Mouse (Mus musculus): ENCODE results near the gene Ephb2. TPM values are rescaled to one million over a fixed set of nuclear protein-coding genes. Genes with fewer than 3 reads are reported as not detected.

The Ephb2 gene
- total and polyA plus RNA-seq, 2 experiments from 2014 or later = 15.6 to 202 TPM

GRCm38 (mm10) chr4:136721937-136722336 lies 113.9 kb downstream of the Ephb2 start:
- no peak overlapping the region for H3K9ac ChIP-seq (replicated peaks; ENCODE audit: low read length, poor library complexity, severe bottlenecking)
- no peak overlapping the region for H3K4me2 ChIP-seq (ENCODE audit: low read depth, low read length, poor library complexity, severe bottlenecking)
- H3K27me3 ChIP-seq (ENCODE audit: insufficient read depth, low read length) = no peaks in the 10 kb centered on the region
- no peaks in the 10 kb centered on the region for H3K9me3 ChIP-seq (ENCODE audit: low read length)
- no peaks in the 10 kb centered on the region for H3K36me3 ChIP-seq (ENCODE audit: insufficient read depth, low read length)
- H3K4me1 ChIP-seq (ENCODE audit: insufficient read depth, low read length) = peaks cover 1% of the 10 kb centered on the region; the same call in 1 of the 2 replicates
- H3K27ac ChIP-seq (ENCODE audit: low read depth, low read length) = no peak overlapping the region
- ATAC-seq (ENCODE audit: low FRiP score) = no peak
- no peak overlapping the region for H3K4me3 ChIP-seq (ENCODE audit: low read depth, low read length)
- WGBS = 76% methylated on average over 3 of the region's 3 CpGs
- no peak for DNase-seq (ENCODE audit: low spot score)
- TF ChIP-seq CTCF (IDR thresholded peaks at IDR 0.05) = no peak

- no peaks in the 10 kb centered on the region for H3K27me3 ChIP-seq (ENCODE audit: insufficient read depth, low read length)
- no peak overlapping the region for H3K4me3 ChIP-seq (ENCODE audit: low read depth, low read length)
- H3K4me2 ChIP-seq (ENCODE audit: low read depth, low read length, poor library complexity, severe bottlenecking) = no peak overlapping the region
- WGBS = 90% methylated on average over 9 of the region's 9 CpGs
- TF ChIP-seq CTCF (IDR thresholded peaks at IDR 0.05) = no peak
- peaks cover 6% of the 10 kb centered on the region; the same call in 1 of the 2 replicates for H3K4me1 ChIP-seq (ENCODE audit: insufficient read depth, low read length)
- no peak overlapping the region for H3K27ac ChIP-seq (ENCODE audit: low read depth, low read length)
- ATAC-seq (ENCODE audit: low FRiP score) = no peak
- H3K9me3 ChIP-seq (ENCODE audit: low read length) = no peaks in the 10 kb centered on the region
- no peak overlapping the region for H3K9ac ChIP-seq (replicated peaks; ENCODE audit: low read length, poor library complexity, severe bottlenecking)
- no peaks in the 10 kb centered on the region for H3K36me3 ChIP-seq (ENCODE audit: insufficient read depth, low read length)
- DNase-seq (ENCODE audit: low spot score) = no peak
These were observed 115.8 kb downstream of the Ephb2 start for GRCm38 (mm10) chr4:136720025-136720424.

GRCm38 (mm10) chr4:136718193-136718986 lies 117.4 kb downstream of the Ephb2 start:
- Histone ChIP-seq H3K36me3 (ENCODE audit: insufficient read depth, low read length) (no peaks in the 10 kb centered on the region), H3K4me2 (ENCODE audit: low read depth, low read length, poor library complexity, severe bottlenecking) (no peak overlapping the region), H3K27me3 (ENCODE audit: insufficient read depth, low read length) (no peaks in the 10 kb centered on the region), H3K4me3 (ENCODE audit: low read depth, low read length) (no peak overlapping the region), H3K27ac (ENCODE audit: low read depth, low read length) (no peak overlapping the region), H3K9me3 (ENCODE audit: low read length) (no peaks in the 10 kb centered on the region), H3K9ac (replicated peaks; ENCODE audit: low read length, poor library complexity, severe bottlenecking) (no peak overlapping the region), H3K4me1 (ENCODE audit: insufficient read depth, low read length) (peaks cover 6% of the 10 kb centered on the region; the same call in 1 of the 2 replicates)
- WGBS = 87% methylated on average over 14 of the region's 14 CpGs
- ATAC-seq (ENCODE audit: low FRiP score) = no peak
- TF ChIP-seq CTCF (IDR thresholded peaks at IDR 0.05) = no peak
- no peak for DNase-seq (ENCODE audit: low spot score)

GRCm38 (mm10) chr4:136716561-136716972 lies 119.2 kb downstream of the Ephb2 start:
- Histone ChIP-seq H3K27me3 (ENCODE audit: insufficient read depth, low read length) (no peaks in the 10 kb centered on the region), H3K9ac (replicated peaks; ENCODE audit: low read length, poor library complexity, severe bottlenecking) (no peak overlapping the region), H3K36me3 (ENCODE audit: insufficient read depth, low read length) (no peaks in the 10 kb centered on the region), H3K4me3 (ENCODE audit: low read depth, low read length) (no peak overlapping the region), H3K9me3 (ENCODE audit: low read length) (no peaks in the 10 kb centered on the region), H3K4me2 (ENCODE audit: low read depth, low read length, poor library complexity, severe bottlenecking) (no peak overlapping the region), H3K27ac (ENCODE audit: low read depth, low read length) (no peak overlapping the region), H3K4me1 (ENCODE audit: insufficient read depth, low read length) (peaks cover 6% of the 10 kb centered on the region; the same call in 1 of the 2 replicates)
- TF ChIP-seq CTCF (IDR thresholded peaks at IDR 0.05) = no peak
- ATAC-seq (ENCODE audit: low FRiP score) = peak; percentile 47; the same call in 1 of the 2 replicates
- WGBS = 56% methylated on average over 7 of the region's 7 CpGs
- peak; percentile 72 for DNase-seq (ENCODE audit: low spot score)

GRCm38 (mm10) chr4:136714530-136714929 lies 121.3 kb downstream of the Ephb2 start:
- ATAC-seq (ENCODE audit: low FRiP score) (no peak), DNase-seq (ENCODE audit: low spot score) (no peak)
- no peak overlapping the region for H3K9ac ChIP-seq (replicated peaks; ENCODE audit: low read length, poor library complexity, severe bottlenecking)
- no peak for TF ChIP-seq CTCF (IDR thresholded peaks at IDR 0.05)
- H3K4me3 ChIP-seq (ENCODE audit: low read depth, low read length) = no peak overlapping the region
- H3K4me1 ChIP-seq (ENCODE audit: insufficient read depth, low read length) = peaks cover 6% of the 10 kb centered on the region; the same call in 1 of the 2 replicates
- no peak overlapping the region for H3K4me2 ChIP-seq (ENCODE audit: low read depth, low read length, poor library complexity, severe bottlenecking)
- 80% methylated on average over 6 of the region's 6 CpGs for WGBS
- H3K27me3 ChIP-seq (ENCODE audit: insufficient read depth, low read length) = no peaks in the 10 kb centered on the region
- H3K27ac ChIP-seq (ENCODE audit: low read depth, low read length) = no peak overlapping the region
- H3K9me3 ChIP-seq (ENCODE audit: low read length) = no peaks in the 10 kb centered on the region
- H3K36me3 ChIP-seq (ENCODE audit: insufficient read depth, low read length) = no peaks in the 10 kb centered on the region

GRCm38 (mm10) chr4:136713889-136714288 lies 121.9 kb downstream of the Ephb2 start:
- Histone ChIP-seq H3K4me2 (ENCODE audit: low read depth, low read length, poor library complexity, severe bottlenecking) (no peak overlapping the region), H3K9me3 (ENCODE audit: low read length) (no peaks in the 10 kb centered on the region), H3K27ac (ENCODE audit: low read depth, low read length) (no peak overlapping the region), H3K27me3 (ENCODE audit: insufficient read depth, low read length) (no peaks in the 10 kb centered on the region), H3K9ac (replicated peaks; ENCODE audit: low read length, poor library complexity, severe bottlenecking) (no peak overlapping the region), H3K4me1 (ENCODE audit: insufficient read depth, low read length) (peaks cover 6% of the 10 kb centered on the region; the same call in 1 of the 2 replicates), H3K4me3 (ENCODE audit: low read depth, low read length) (no peak overlapping the region), H3K36me3 (ENCODE audit: insufficient read depth, low read length) (no peaks in the 10 kb centered on the region)
- DNase-seq (ENCODE audit: low spot score) = no peak
- TF ChIP-seq CTCF (IDR thresholded peaks at IDR 0.05) = no peak
- ATAC-seq (ENCODE audit: low FRiP score) = no peak
- 95% methylated on average over 7 of the region's 7 CpGs for WGBS

Measured in midbrain, postnatal 0 days (tissue).